Mouse (Mus musculus) lung, adult 10 weeks (tissue): ENCODE measurements around the gene D130043K22Rik. TPM values are rescaled to one million over a fixed set of nuclear protein-coding genes. Genes with fewer than 3 reads are reported as not detected.

Experiments used
- polyA plus RNA-seq: library from polyadenylated mRNA; stranded (reverse); fragments of 350-450 nt; fragmentation: Illumina TruSeq; extraction: RNeasy Lipid Tissue Mini Kit (QIAGEN cat#74804); gene quantifications from one replicate; pipeline ENCODE4 v1.2.3, GENCODE M21; 2014; ENCODE audit warnings: low read depth, low replicate concordance; ENCODE audit not compliant: insufficient read depth

Gene D130043K22Rik
- 0.21 TPM for polyA plus RNA-seq

GRCm38 (mm10) chr13:24844983-24845955 is at the start of gene D130043K22Rik:
TSS of gene D130043K22Rik (plus strand) at chr13:24845135.

DNA sequence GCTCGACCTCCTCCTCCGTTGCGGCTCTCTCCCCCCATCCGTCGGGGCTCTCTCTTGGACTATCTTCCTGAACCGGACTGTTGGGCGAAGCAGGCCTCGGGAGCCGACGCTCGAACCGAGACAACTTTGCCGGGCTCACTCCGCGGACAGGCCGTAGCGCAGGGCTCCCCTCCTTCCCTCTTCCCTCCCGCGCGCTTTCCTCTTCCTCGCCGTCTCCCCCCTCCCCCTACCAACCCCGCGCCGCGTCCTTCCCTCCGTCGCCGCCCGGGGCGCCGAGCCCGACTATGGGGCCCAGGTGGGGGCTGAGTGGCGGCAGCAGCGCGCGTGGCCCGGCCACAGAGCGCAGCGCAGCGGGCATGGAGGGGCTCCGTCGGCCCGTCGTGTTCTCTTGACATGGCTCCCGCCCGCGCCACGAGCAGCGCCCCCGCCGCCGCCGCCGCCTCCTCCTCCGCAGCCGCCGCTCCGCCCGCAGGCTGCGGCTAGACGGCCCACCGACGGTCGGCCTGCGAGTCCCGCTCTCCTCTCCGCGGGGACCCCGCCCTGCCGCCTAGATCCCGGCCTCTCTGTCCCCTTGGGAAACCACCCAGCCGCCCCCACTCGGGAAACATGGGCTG is 43.5 kb upstream of the D130043K22Rik start, which contains the start of gene BC005537:
BC005537 (plus strand) TSS at position 350 of the 614 bp plus-strand sequence.

DNA sequence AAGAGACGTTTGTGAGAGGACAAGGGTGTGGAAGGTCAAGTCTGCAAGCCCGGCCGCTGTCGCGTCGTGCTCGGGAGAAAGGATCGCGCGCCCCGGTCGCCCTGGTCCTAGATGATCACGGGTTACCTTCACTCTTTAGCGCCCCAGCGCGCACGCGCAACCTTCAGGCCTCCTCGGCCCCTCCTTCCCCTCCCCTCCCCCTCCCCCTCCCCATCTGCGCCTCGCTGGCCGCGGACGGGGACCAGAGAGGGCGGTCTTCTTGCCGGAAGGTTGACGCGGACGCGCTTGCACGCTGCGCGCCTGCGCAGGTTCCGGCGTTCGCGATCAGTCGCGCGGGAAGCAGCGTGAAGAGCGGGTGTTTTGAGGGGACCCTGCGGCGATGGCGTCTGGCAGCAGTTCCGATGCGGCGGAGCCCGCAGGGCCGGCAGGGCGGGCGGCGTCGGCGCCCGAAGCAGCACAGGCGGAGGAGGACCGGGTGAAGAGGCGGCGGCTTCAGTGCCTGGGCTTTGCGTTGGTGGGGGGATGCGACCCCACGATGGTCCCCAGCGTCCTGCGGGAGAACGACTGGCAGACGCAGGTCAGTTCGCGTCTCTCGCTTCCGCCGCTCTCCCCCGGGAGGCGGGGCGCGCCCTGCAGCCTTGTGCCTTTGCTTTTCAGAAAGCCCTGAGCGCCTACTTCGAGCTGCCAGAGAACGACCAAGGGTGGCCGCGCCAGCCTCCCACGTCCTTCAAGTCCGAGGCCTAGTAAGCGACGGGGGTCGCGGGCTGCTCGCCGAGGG is 13.4 kb upstream of the D130043K22Rik start, which contains the start of the genes Acot13 and Tdp2:
Acot13 (minus strand) TSS at position 188 of the 778 bp plus-strand sequence.
Tdp2 (plus strand) TSS at position 327 of the 778 bp plus-strand sequence.

DNA sequence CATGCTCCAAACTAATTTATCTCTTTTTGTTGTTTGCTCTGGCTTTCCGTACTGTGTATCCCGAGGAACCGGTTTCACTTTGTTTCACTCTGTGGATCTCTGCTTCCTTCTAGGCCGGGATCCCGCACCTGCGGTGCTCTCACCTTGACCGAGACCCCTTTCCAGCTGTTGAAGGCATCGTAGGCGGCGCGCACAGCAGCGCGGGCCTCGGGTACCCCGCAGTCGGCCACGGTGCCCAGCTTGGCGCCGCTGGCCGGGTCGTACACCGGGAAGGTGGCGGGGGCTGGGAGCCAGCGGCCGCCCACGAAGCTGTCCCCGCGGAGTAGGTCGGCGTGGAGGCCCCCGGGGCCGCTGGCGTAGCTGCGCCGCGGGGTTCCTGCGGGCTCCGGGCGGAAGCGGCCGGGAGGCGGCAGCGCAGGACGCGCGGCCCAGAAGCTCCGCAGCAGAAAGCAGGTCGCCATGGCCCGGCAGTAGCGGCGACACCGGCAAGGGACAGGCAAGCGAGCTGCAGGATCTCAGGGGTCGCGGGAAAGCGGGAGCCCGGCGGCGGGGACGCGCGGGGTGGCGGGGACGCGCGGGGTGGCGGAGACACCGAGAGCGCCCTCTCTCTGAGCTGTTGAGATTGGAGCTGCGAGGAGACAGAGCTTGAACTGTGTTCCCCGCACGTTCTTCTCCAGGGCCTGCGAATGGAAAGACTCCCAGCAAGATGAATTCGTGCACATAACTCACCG is 92.3 kb downstream of the D130043K22Rik start, which contains the start of gene Aldh5a1:
Aldh5a1 (minus strand) TSS at position 554 of the 731 bp plus-strand sequence.

DNA sequence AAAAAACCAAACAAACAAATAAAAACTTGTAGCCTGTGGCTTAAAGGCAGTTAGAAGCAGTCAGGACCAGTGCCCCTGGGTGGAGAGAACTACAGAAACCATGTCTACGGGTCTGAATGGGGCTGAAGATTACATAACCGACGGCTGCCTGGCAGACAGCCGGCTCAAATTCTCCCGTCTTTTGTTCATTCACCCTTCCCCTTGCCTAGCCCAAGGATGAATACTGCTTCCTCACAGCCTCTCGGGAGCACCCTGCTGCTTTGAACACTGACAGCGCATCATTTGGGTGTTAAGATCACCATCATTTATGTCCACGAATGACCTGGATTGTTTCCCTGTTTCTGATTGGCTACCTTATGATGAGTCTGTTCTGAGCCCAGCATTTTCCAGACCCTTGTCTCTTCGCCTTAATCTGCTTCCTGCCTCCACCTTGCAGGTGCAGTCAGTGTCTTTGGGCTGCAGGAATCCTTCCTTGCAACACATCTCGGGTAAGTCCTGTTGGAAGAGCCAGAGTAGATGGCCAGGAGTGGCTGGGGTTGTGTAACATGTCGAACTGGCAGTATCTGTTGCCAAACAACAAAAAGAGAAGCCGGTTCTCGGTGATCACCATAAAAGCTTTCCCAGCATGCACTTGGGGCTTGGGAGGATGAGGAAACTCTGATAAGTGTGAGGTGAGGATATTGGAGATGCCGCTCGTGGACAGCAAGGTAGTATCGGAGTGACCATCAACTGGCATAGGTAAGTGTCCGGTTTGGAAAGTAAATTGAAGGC is 97.8 kb downstream of the D130043K22Rik start, which contains the start of gene Gpld1:
Gpld1 (plus strand) TSS at position 641 of the 771 bp plus-strand sequence.

Other genes starting within 250 kb of the D130043K22Rik start
- not detected for gene Armh2, start 103.9 kb upstream of the D130043K22Rik start, polyA plus RNA-seq
- 18.6 TPM for gene Gmnn, start 83.2 kb upstream of the D130043K22Rik start, polyA plus RNA-seq
- 70.4 TPM for gene BC005537, start 43.5 kb upstream of the D130043K22Rik start, polyA plus RNA-seq
- 97.3 TPM for gene Acot13, start 13.6 kb upstream of the D130043K22Rik start, polyA plus RNA-seq
- 12.3 TPM for gene Tdp2, start 13.5 kb upstream of the D130043K22Rik start, polyA plus RNA-seq
- gene Aldh5a1, start 92.5 kb downstream of the D130043K22Rik start, polyA plus RNA-seq, result 2.2 TPM
- gene Gpld1, start 98.0 kb downstream of the D130043K22Rik start, polyA plus RNA-seq, result 1.7 TPM
- gene Mrs2, start 175.2 kb downstream of the D130043K22Rik start, polyA plus RNA-seq, result 7.7 TPM
- gene Dcdc2a, start 210.9 kb downstream of the D130043K22Rik start, polyA plus RNA-seq, result 2.3 TPM